Mouse (Mus musculus): ENCODE data around the gene Mapk1ip1l.

- TF ChIP-seq POLR2A (IDR thresholded peaks at IDR 0.05; ENCODE audit: low read depth, low read length) (no peak), CTCF (IDR thresholded peaks at IDR 0.05; ENCODE audit: borderline replicate concordance, insufficient read depth, low read length) (no peak)
These were observed 14.5 kb upstream of the Mapk1ip1l start for GRCm38 (mm10) chr14:47283568-47283967.
